Mouse (Mus musculus) spleen, embryonic (tissue): ENCODE results near the gene Smad1.

Experiments
- CTCF ChIA-PET: fragments of 350-600 bp; sonication (Branson Sonifier 250); formaldehyde crosslinking; loops from one replicate; lab custom pipeline; 2022; lab: Charles Lee

The Smad1 gene

GRCm38 (mm10) chr8:79299704-79300103 is 99.6 kb downstream of the Smad1 start:
- CTCF ChIA-PET: no interaction called here

GRCm38 (mm10) chr8:79297763-79298162 is 101.6 kb downstream of the Smad1 start:
- CTCF ChIA-PET: no interaction called here

GRCm38 (mm10) chr8:79295276-79296105 is 103.8 kb downstream of the Smad1 start:
- CTCF ChIA-PET: no interaction called here

- CTCF ChIA-PET: no interaction called here
These were observed 104.6 kb downstream of the Smad1 start, which contains the start of gene Mmaa for GRCm38 (mm10) chr8:79294610-79295275. Mmaa (minus strand) TSS chr8:79294937.

- CTCF ChIA-PET: no interaction called here
These were observed 105.5 kb downstream of the Smad1 start for GRCm38 (mm10) chr8:79293841-79294240.

GRCm38 (mm10) chr8:79292712-79293264 is 106.5 kb downstream of the Smad1 start:
- CTCF ChIA-PET: no interaction called here

- CTCF ChIA-PET: no interaction called here
These were observed 109.7 kb downstream of the Smad1 start for GRCm38 (mm10) chr8:79289592-79289991.

- CTCF ChIA-PET: interaction anchor here (0.6 kb wide), 1 partner anchor 259 kb away, joined by 3 read pairs; no protein-coding TSS in a partner anchor
These were observed 110.6 kb downstream of the Smad1 start for GRCm38 (mm10) chr8:79288681-79289080.
